Mouse (Mus musculus) myocyte (in vitro differentiated cells): ENCODE measurements around the gene Pdxk. TPM values are rescaled to one million over a fixed set of nuclear protein-coding genes. Genes with fewer than 3 reads are reported as not detected.

Source experiments
- H3K27me3 ChIP-seq: one replicate; pipeline ENCODE4 v1.6.1; 2011; ENCODE audit not compliant: control insufficient read depth, insufficient read depth, insufficient read length
- H3K36me3 ChIP-seq: one replicate; pipeline ENCODE4 v1.6.1; 2011; ENCODE audit not compliant: control insufficient read depth, insufficient read depth
- H3K4me2 ChIP-seq: one replicate; pipeline ENCODE4 v1.6.1; 2011; ENCODE audit warnings: low read depth, control low read depth
- H3K4me3 ChIP-seq: one replicate; pipeline ENCODE4 v1.5.1; 2011; ENCODE audit warnings: mild to moderate bottlenecking, control low read depth, moderate library complexity
- H3K79me2 ChIP-seq: one replicate; pipeline ENCODE4 v1.6.1; 2011; ENCODE audit not compliant: control insufficient read depth, insufficient read depth
- H3ac ChIP-seq: one replicate; pipeline ENCODE4 v1.6.1; 2011; ENCODE audit not compliant: control insufficient read depth, insufficient read length
- CEBPB ChIP-seq: IDR thresholded peaks from 2 replicates; pipeline ENCODE4 v1.6.1; 2011; ENCODE audit warnings: mild to moderate bottlenecking, moderate library complexity; ENCODE audit not compliant: poor library complexity, insufficient read depth, severe bottlenecking
- E2F4 ChIP-seq: IDR thresholded peaks from one replicate; pipeline ENCODE4 v1.6.1; 2011; ENCODE audit warnings: mild to moderate bottlenecking, control low read depth, moderate library complexity; ENCODE audit not compliant: insufficient read depth
- MAX ChIP-seq: IDR thresholded peaks from one replicate; pipeline ENCODE4 v1.6.1; 2011; ENCODE audit warnings: low read depth, mild to moderate bottlenecking, control low read depth
- MYOD1 ChIP-seq, 3 experiments: IDR thresholded peaks; one replicate each; pipeline ENCODE4 v1.6.1; 2011; ENCODE audit warnings: control low read depth in 2 of 3, low read depth in 2 of 3, mild to moderate bottlenecking in 2 of 3, moderate library complexity in 1 of 3; ENCODE audit not compliant: insufficient read length in 2 of 3, control insufficient read depth in 1 of 3
- MYOG ChIP-seq, 3 experiments: IDR thresholded peaks; one replicate each; pipeline ENCODE4 v1.6.1; 2011; ENCODE audit warnings: control low read depth in 2 of 3, low read depth in 2 of 3, mild to moderate bottlenecking in 2 of 3; ENCODE audit not compliant: insufficient read length in 2 of 3, control insufficient read depth in 1 of 3, insufficient read depth in 1 of 3
- POLR2A ChIP-seq: IDR thresholded peaks from one replicate; pipeline ENCODE4 v1.6.1; 2011; ENCODE audit warnings: low read depth, mild to moderate bottlenecking, control low read depth, moderate library complexity; ENCODE audit not compliant: insufficient read length
- POLR2AphosphoS2 ChIP-seq: IDR thresholded peaks from one replicate; pipeline ENCODE4 v1.6.1; 2011; ENCODE audit warnings: low read depth, control low read depth; ENCODE audit not compliant: insufficient read length
- REST ChIP-seq: IDR thresholded peaks from one replicate; pipeline ENCODE4 v1.6.1; 2011; ENCODE audit warnings: mild to moderate bottlenecking, control low read depth, moderate library complexity; ENCODE audit not compliant: insufficient read depth, insufficient read length
- SRF ChIP-seq: IDR thresholded peaks from one replicate; pipeline ENCODE4 v1.6.1; 2011; ENCODE audit warnings: low read depth; ENCODE audit not compliant: control insufficient read depth, insufficient read length
- TCF12 ChIP-seq: IDR thresholded peaks from one replicate; pipeline ENCODE4 v1.6.1; 2011; ENCODE audit warnings: mild to moderate bottlenecking, control low read depth; ENCODE audit not compliant: poor library complexity, insufficient read depth, severe bottlenecking
- TCF3 ChIP-seq: IDR thresholded peaks from one replicate; pipeline ENCODE4 v1.6.1; 2011; ENCODE audit warnings: low read depth, control low read depth; ENCODE audit not compliant: insufficient read length
- USF1 ChIP-seq: IDR thresholded peaks from one replicate; pipeline ENCODE4 v1.6.1; 2011; ENCODE audit warnings: low read depth, mild to moderate bottlenecking, control low read depth, moderate library complexity
- polyA plus RNA-seq: library from polyadenylated mRNA; unstranded; fragments of >200 nt; fragmentation: generic; extraction: Trizol; gene quantifications from one replicate; pipeline ENCODE4 v1.2.1, GENCODE M21; 2012; ENCODE audit warnings: missing spikeins

Gene Pdxk
- polyA plus RNA-seq, 1 experiment, result 5.7 TPM

GRCm38 (mm10) chr10:78450761-78451160 is 14.0 kb downstream of the Pdxk start:
- no peak overlapping the region for H3K4me2 ChIP-seq
- H3K4me3 ChIP-seq, result no peak overlapping the region
- H3K79me2 ChIP-seq, result no peaks in the 10 kb centered on the region
- H3ac ChIP-seq, result no peak overlapping the region
- TF ChIP-seq USF1 (no peak), CEBPB (no peak)
- H3K27me3 ChIP-seq, result no peaks in the 10 kb centered on the region
- no peaks in the 10 kb centered on the region for H3K36me3 ChIP-seq

GRCm38 (mm10) chr10:78447396-78447795 is 17.4 kb downstream of the Pdxk start:
- no peak overlapping the region for H3K4me2 ChIP-seq
- no peak overlapping the region for H3K4me3 ChIP-seq
- no peaks in the 10 kb centered on the region for H3K27me3 ChIP-seq
- TF ChIP-seq POLR2A (no peak), MAX (no peak), MYOD1 (IDR thresholded peaks at IDR 0.05; ENCODE audit: control insufficient read depth in 1 of 3, insufficient read length in 2 of 3, low read depth in 2 of 3) (no peak), SRF (no peak), TCF12 (no peak), CEBPB (no peak), REST (no peak), TCF3 (no peak), E2F4 (no peak), MYOG (IDR thresholded peaks at IDR 0.05; ENCODE audit: control insufficient read depth in 1 of 3, insufficient read depth in 1 of 3, insufficient read length in 2 of 3, low read depth in 2 of 3) (no peak), POLR2AphosphoS2 (no peak), USF1 (no peak)
- H3K36me3 ChIP-seq, result no peaks in the 10 kb centered on the region
- no peak overlapping the region for H3ac ChIP-seq
- no peaks in the 10 kb centered on the region for H3K79me2 ChIP-seq

GRCm38 (mm10) chr10:78446195-78446594 is 18.6 kb downstream of the Pdxk start:
- Histone ChIP-seq H3K4me2 (no peak overlapping the region), H3K36me3 (no peaks in the 10 kb centered on the region), H3K4me3 (no peak overlapping the region), H3K79me2 (no peaks in the 10 kb centered on the region), H3K27me3 (no peaks in the 10 kb centered on the region), H3ac (no peak overlapping the region)
- no peak for TF ChIP-seq MYOG (IDR thresholded peaks at IDR 0.05; ENCODE audit: control insufficient read depth in 1 of 3, insufficient read depth in 1 of 3, insufficient read length in 2 of 3, low read depth in 2 of 3)

- TF ChIP-seq USF1 (no peak), MAX (no peak), REST (no peak), TCF3 (no peak), MYOG (IDR thresholded peaks at IDR 0.05; ENCODE audit: control insufficient read depth in 1 of 3, insufficient read depth in 1 of 3, insufficient read length in 2 of 3, low read depth in 2 of 3) (no peak), POLR2A (no peak), TCF12 (no peak), MYOD1 (IDR thresholded peaks at IDR 0.05; ENCODE audit: control insufficient read depth in 1 of 3, insufficient read length in 2 of 3, low read depth in 2 of 3) (no peak)
- H3K4me2 ChIP-seq, result no peak overlapping the region
- H3K27me3 ChIP-seq, result no peaks in the 10 kb centered on the region
- H3K36me3 ChIP-seq, result no peaks in the 10 kb centered on the region
- no peaks in the 10 kb centered on the region for H3K79me2 ChIP-seq
- H3K4me3 ChIP-seq, result no peak overlapping the region
- no peak overlapping the region for H3ac ChIP-seq
These were observed 22.5 kb downstream of the Pdxk start for GRCm38 (mm10) chr10:78442292-78442691.

GRCm38 (mm10) chr10:78441606-78442005 is 23.2 kb downstream of the Pdxk start:
- TF ChIP-seq CEBPB, result no peak
- TF ChIP-seq TCF3, result no peak
- TF ChIP-seq USF1, result no peak
- TF ChIP-seq MYOD1 (IDR thresholded peaks at IDR 0.05; ENCODE audit: control insufficient read depth in 1 of 3, insufficient read length in 2 of 3, low read depth in 2 of 3), result no peak
- no peak for TF ChIP-seq MYOG (IDR thresholded peaks at IDR 0.05; ENCODE audit: control insufficient read depth in 1 of 3, insufficient read depth in 1 of 3, insufficient read length in 2 of 3, low read depth in 2 of 3)
- TF ChIP-seq POLR2AphosphoS2, result no peak
- no peak for TF ChIP-seq SRF
- no peak for TF ChIP-seq E2F4
- TF ChIP-seq POLR2A, result no peak
- TF ChIP-seq MAX, result no peak
- TF ChIP-seq TCF12, result no peak
- no peak for TF ChIP-seq REST
- Histone ChIP-seq H3K4me2 (no peak overlapping the region), H3K79me2 (no peaks in the 10 kb centered on the region), H3K36me3 (no peaks in the 10 kb centered on the region), H3ac (no peak overlapping the region), H3K27me3 (no peaks in the 10 kb centered on the region), H3K4me3 (no peak overlapping the region)

- TF ChIP-seq E2F4 (no peak), MYOD1 (IDR thresholded peaks at IDR 0.05; ENCODE audit: control insufficient read depth in 1 of 3, insufficient read length in 2 of 3, low read depth in 2 of 3) (no peak), POLR2AphosphoS2 (no peak), CEBPB (no peak), MAX (no peak), TCF3 (no peak), REST (no peak), TCF12 (no peak), USF1 (no peak), POLR2A (no peak), MYOG (IDR thresholded peaks at IDR 0.05; ENCODE audit: control insufficient read depth in 1 of 3, insufficient read depth in 1 of 3, insufficient read length in 2 of 3, low read depth in 2 of 3) (no peak), SRF (no peak)
These were observed 24.0 kb downstream of the Pdxk start for GRCm38 (mm10) chr10:78440812-78441211.

More at GRCm38 (mm10) chr10:78440812-78441211, 24.0 kb downstream of the Pdxk start:
- H3K27me3 ChIP-seq, result no peaks in the 10 kb centered on the region
- H3K4me2 ChIP-seq, result no peak overlapping the region
- no peak overlapping the region for H3ac ChIP-seq
- H3K79me2 ChIP-seq, result no peaks in the 10 kb centered on the region
- no peaks in the 10 kb centered on the region for H3K36me3 ChIP-seq
- H3K4me3 ChIP-seq, result no peak overlapping the region
